Mouse (Mus musculus): ENCODE measurements around the gene Il18bp. TPM values are rescaled to one million over a fixed set of nuclear protein-coding genes. Genes with fewer than 3 reads are reported as not detected.
"Not testable (repeated sequence)": the region's sequence is repeated elsewhere in the genome, so short reads cannot be mapped to it uniquely, and the experiment has no call there.

The Il18bp gene
- total RNA-seq (2015) = 3.1 and 7.6 TPM in 2 replicates
- 2.1 and 2.5 TPM in 2 replicates for total RNA-seq (2017)

GRCm38 (mm10) chr7:102018590-102018989, at the start of gene Il18bp:
Gene Il18bp (minus strand): TSS chr7:102018690.
- ATAC-seq (replicated peaks; ENCODE audit: poor library complexity) = no peak

GRCm38 (mm10) chr7:102066363-102066762, 47.9 kb upstream of the Il18bp start:
- no peak for ATAC-seq (replicated peaks; ENCODE audit: poor library complexity)

GRCm38 (mm10) chr7:102065046-102065891, 46.8 kb upstream of the Il18bp start, which contains the start of the genes Rnf121, Xndc1 and Xntrpc:
Gene Rnf121 (minus strand): TSS chr7:102065469.
Gene Xndc1 (plus strand): TSS chr7:102065511.
Gene Xntrpc (plus strand): TSS chr7:102065713.
- ATAC-seq (replicated peaks; ENCODE audit: poor library complexity) = peak; percentile 95

- peak; percentile 2; the same call in 1 of the 2 replicates for ATAC-seq (replicated peaks; ENCODE audit: poor library complexity)
Measured at GRCm38 (mm10) chr7:102064655-102065045, 46.2 kb upstream of the Il18bp start.

GRCm38 (mm10) chr7:102063891-102064290, 45.4 kb upstream of the Il18bp start:
- no peak for ATAC-seq (replicated peaks; ENCODE audit: poor library complexity)

- no peak for ATAC-seq (replicated peaks; ENCODE audit: poor library complexity)
Measured at GRCm38 (mm10) chr7:102062203-102062602, 43.7 kb upstream of the Il18bp start.

- no peak for ATAC-seq (replicated peaks; ENCODE audit: poor library complexity)
Measured at GRCm38 (mm10) chr7:102061353-102061752, 42.9 kb upstream of the Il18bp start.

- ATAC-seq (replicated peaks; ENCODE audit: poor library complexity) = peak; percentile 80
Measured at GRCm38 (mm10) chr7:102048524-102048923, 30.0 kb upstream of the Il18bp start.

- no peak for ATAC-seq (replicated peaks; ENCODE audit: poor library complexity)
Measured at GRCm38 (mm10) chr7:102042314-102042713, 23.8 kb upstream of the Il18bp start.

- ATAC-seq (replicated peaks; ENCODE audit: poor library complexity) = no peak
Measured at GRCm38 (mm10) chr7:102037318-102037717, 18.8 kb upstream of the Il18bp start.

- no peak for ATAC-seq (replicated peaks; ENCODE audit: poor library complexity)
Measured at GRCm38 (mm10) chr7:102035534-102035933, 17.0 kb upstream of the Il18bp start.

- peak; percentile 50; the same call in 1 of the 2 replicates for ATAC-seq (replicated peaks; ENCODE audit: poor library complexity)
Measured at GRCm38 (mm10) chr7:102034904-102035303, 16.4 kb upstream of the Il18bp start.

GRCm38 (mm10) chr7:102025187-102026119, 7.0 kb upstream of the Il18bp start:
- ATAC-seq (replicated peaks; ENCODE audit: poor library complexity) = peak; percentile 44

- no peak for ATAC-seq (replicated peaks; ENCODE audit: poor library complexity)
Measured at GRCm38 (mm10) chr7:102023821-102024220, 5.3 kb upstream of the Il18bp start.

- ATAC-seq (replicated peaks; ENCODE audit: poor library complexity) = not testable (repeated sequence)
Measured at GRCm38 (mm10) chr7:102020934-102021333, 2.4 kb upstream of the Il18bp start.

- peak; percentile 60 for ATAC-seq (replicated peaks; ENCODE audit: poor library complexity)
Measured at GRCm38 (mm10) chr7:102019362-102019761, 872 bp upstream of the Il18bp start.

- ATAC-seq (replicated peaks; ENCODE audit: poor library complexity) = no peak
Measured at GRCm38 (mm10) chr7:102018034-102018433, 456 bp downstream of the Il18bp start.

GRCm38 (mm10) chr7:102017452-102017851, 1.0 kb downstream of the Il18bp start:
- ATAC-seq (replicated peaks; ENCODE audit: poor library complexity) = peak; percentile 55

GRCm38 (mm10) chr7:102016936-102017335, 1.6 kb downstream of the Il18bp start:
- 0 out of 2 replicates have a peak, but pooled peaks have one; percentile 11 for ATAC-seq (replicated peaks; ENCODE audit: poor library complexity)

GRCm38 (mm10) chr7:102014995-102015394, 3.5 kb downstream of the Il18bp start:
- ATAC-seq (replicated peaks; ENCODE audit: poor library complexity) = no peak

GRCm38 (mm10) chr7:102013416-102013815, 5.1 kb downstream of the Il18bp start:
- no peak for ATAC-seq (replicated peaks; ENCODE audit: poor library complexity)

Data from megakaryocyte progenitor cell, adult 5-6 weeks (primary cell).